Mouse (Mus musculus): Measurements from ENCODE around the gene Scyl3.

DNA sequence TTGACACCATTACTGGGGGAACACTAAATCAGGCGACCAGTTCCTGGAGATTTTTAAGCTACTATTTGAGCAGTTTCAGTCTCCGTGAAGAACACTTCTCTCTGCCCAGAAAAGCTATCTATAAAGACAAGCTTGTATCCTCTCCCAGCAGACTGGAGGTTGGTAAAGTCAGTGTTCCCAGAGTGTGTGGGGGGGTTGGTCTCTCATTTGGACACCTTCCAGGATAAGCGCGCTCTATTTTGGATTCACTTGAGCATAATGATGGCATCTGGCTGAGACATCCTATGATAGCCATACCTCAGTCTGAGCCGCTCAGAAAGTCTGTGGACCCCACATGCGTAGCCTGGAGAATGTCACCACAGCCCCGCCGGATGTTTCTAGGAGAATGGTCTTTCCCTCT lies 4.8 kb upstream of the Scyl3 start:
- TF ChIP-seq POLR2A (IDR thresholded peaks at IDR 0.05; ENCODE audit: borderline replicate concordance, extremely low read depth, low read depth, low read length) = no peak
- no peak for TF ChIP-seq CTCF (IDR thresholded peaks at IDR 0.05; ENCODE audit: insufficient read depth, low read length)
